Mouse (Mus musculus) embryonic facial prominence, embryonic 12.5 days (tissue): Measurements from ENCODE around the gene Sun5. TPM values are rescaled to one million over a fixed set of nuclear protein-coding genes. Genes with fewer than 3 reads are reported as not detected.
"Not testable (repeated sequence)": the region's sequence is repeated elsewhere in the genome, so short reads cannot be mapped to it uniquely, and the experiment has no call there.

Source experiments
- ATAC-seq: fragments of 200-750 bp; cut with Nextera tagmentation; 2 replicates; pipeline ENCODE4 v1.8.0; 2017; ENCODE audit not compliant: insufficient number of reproducible peaks, insufficient read depth, low FRiP score, low TSS enrichment
- H3K27ac ChIP-seq: fragments of 300-500 bp; sonication (generic); 2 replicates; pipeline ENCODE4 v1.5.1; 2016; ENCODE audit warnings: mild to moderate bottlenecking
- H3K27me3 ChIP-seq: fragments of 300-500 bp; sonication (generic); 2 replicates; pipeline ENCODE4 v1.6.1; 2016; ENCODE audit warnings: mild to moderate bottlenecking, moderate library complexity
- H3K36me3 ChIP-seq: fragments of 300-500 bp; sonication (generic); 2 replicates; pipeline ENCODE4 v1.6.1; 2016; ENCODE audit warnings: mild to moderate bottlenecking
- H3K4me1 ChIP-seq: fragments of 300-500 bp; sonication (generic); 2 replicates; pipeline ENCODE4 v1.6.1; 2016
- H3K4me2 ChIP-seq: fragments of 300-500 bp; sonication (generic); replicated peaks from 2 replicates; pipeline ENCODE4 v1.6.1; 2016; ENCODE audit warnings: mild to moderate bottlenecking, moderate library complexity
- H3K4me3 ChIP-seq: fragments of 300-500 bp; sonication (generic); 2 replicates; pipeline ENCODE4 v1.5.1; 2016; ENCODE audit warnings: mild to moderate bottlenecking
- H3K9ac ChIP-seq: fragments of 300-500 bp; sonication (generic); 2 replicates; pipeline ENCODE4 v1.6.1; 2016; ENCODE audit warnings: mild to moderate bottlenecking, moderate library complexity
- H3K9me3 ChIP-seq: fragments of 300-500 bp; sonication (generic); 2 replicates; pipeline ENCODE4 v1.6.1; 2016; ENCODE audit warnings: mild to moderate bottlenecking, moderate library complexity
- WGBS: fragments of 180-500 bp; shearing (Covaris S2); methylation state at CpG from one replicate; pipeline ENCODE4 v1.1.7; 2016; 5-methylcytosine and 5-hydroxymethylcytosine counted together
- polyA plus RNA-seq: library from polyadenylated mRNA; unstranded; fragments of >200 nt; fragmentation: Nextera tagmentation; extraction: Ambion mirVana; gene quantifications from 2 replicates; pipeline ENCODE4 v1.2.1, GENCODE M21; 2016

Gene Sun5
- polyA plus RNA-seq, 1 experiment from 2014 or later, result not detected

DNA sequence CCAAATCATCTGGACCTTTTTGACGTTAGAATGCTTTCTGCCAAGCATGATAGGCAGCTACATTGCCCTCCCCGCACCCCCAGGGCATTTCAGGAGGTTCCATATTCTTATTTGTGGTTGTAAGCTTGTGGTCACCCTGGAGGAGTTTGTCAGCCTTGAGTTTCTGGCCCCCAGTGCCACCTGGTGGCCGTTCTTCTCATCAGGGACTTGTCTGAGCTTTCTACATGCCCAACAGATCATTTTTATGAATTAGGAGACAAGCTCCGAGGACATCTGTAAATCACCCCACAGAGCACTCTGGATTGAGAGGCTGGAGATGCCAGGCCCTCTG, 19.9 kb downstream of the Sun5 start:
- 46% methylated on average over 4 of the region's 4 CpGs for WGBS
- Histone ChIP-seq H3K4me3 (no peak overlapping the region), H3K4me2 (no peak overlapping the region), H3K36me3 (no peaks in the 10 kb centered on the region), H3K4me1 (no peaks in the 10 kb centered on the region), H3K9me3 (no peaks in the 10 kb centered on the region), H3K27me3 (no peaks in the 10 kb centered on the region), H3K9ac (no peak overlapping the region), H3K27ac (no peak overlapping the region)
- no peak for ATAC-seq

DNA sequence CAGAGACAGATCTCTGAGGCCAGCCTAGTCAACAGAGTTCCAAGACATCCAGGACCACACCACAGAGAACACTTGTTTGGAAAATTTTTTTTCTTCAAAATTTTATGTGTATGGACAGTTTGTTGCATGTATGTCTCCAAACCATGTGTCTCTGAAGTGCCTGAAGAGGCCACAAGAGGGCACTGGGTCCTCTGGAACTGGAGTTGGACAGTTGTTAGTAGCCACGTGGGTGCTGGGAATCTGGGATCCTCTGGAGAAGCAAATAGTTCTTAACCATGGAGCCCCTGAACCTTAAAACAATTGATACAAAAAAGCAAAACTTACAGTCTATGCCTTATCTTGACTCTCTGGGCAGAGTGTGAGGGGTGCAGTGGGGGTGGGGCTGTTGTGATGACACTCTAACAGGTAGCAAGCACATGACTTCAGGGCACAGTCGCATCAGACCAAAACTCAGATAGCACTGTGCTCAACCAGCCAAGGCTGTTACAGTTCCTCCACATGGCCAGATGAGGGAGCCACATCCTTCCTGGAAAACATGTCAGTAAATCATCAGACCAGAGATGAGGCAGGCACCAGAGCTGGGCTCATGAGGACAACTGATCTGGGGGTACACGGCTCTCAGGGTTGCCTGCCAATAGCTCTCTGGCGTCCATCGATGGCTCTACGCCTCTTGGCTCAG, 20.4 kb downstream of the Sun5 start:
- Histone ChIP-seq H3K4me2 (no peak overlapping the region), H3K36me3 (no peaks in the 10 kb centered on the region), H3K4me3 (no peak overlapping the region), H3K4me1 (no peaks in the 10 kb centered on the region), H3K9ac (no peak overlapping the region), H3K27ac (no peak overlapping the region), H3K9me3 (no peaks in the 10 kb centered on the region), H3K27me3 (no peaks in the 10 kb centered on the region)
- WGBS, result 82% methylated on average over 6 of the region's 6 CpGs
- no peak for ATAC-seq

DNA sequence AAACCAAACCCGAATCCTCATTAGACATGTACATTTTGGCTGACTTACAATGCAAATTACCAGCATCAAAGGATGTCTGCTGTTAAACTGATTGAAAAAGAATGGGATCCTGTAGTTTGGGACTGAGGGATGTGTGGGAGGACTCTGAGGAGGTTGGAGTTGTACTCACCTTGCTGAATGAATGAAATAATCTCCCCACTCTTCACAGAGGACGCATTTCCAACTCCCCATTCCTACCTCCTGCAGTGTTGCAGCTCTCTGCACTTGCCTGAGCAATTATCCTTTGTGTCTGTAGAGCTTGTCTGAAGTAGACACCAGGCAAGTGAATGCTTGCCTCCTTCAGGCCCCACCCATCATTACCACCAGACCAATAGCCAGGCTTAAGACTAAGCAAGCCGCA, 22.5 kb downstream of the Sun5 start:
- H3K36me3 ChIP-seq, result no peaks in the 10 kb centered on the region
- no peaks in the 10 kb centered on the region for H3K4me1 ChIP-seq
- no peak overlapping the region for H3K9ac ChIP-seq
- 78% methylated on average over 3 of the region's 3 CpGs for WGBS
- no peak overlapping the region for H3K4me3 ChIP-seq
- H3K27ac ChIP-seq, result no peak overlapping the region
- H3K9me3 ChIP-seq, result no peaks in the 10 kb centered on the region
- no peak for ATAC-seq
- no peaks in the 10 kb centered on the region for H3K27me3 ChIP-seq
- no peak overlapping the region for H3K4me2 ChIP-seq

DNA sequence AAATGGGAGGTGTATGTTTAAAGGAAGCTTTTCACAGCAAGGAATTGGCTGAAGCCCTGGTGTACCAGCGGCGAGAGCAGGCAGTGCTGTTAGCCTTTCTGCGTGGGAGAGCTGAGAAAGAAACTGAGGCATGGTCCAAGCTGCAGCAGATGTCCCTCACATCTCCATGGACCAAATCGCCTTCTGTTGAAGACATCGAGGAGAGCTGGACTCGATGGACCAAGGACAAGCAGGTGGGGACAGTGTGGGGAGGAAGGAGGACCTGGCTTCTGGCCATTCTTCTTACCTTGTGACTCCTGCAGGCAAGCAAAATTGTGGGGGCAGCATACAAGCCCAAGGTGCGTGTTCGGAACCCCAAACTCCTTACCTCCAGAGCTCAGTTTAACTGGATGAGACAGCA, 28.0 kb downstream of the Sun5 start:
- Histone ChIP-seq H3K36me3 (no peaks in the 10 kb centered on the region), H3K27me3 (no peaks in the 10 kb centered on the region), H3K9me3 (no peaks in the 10 kb centered on the region), H3K27ac (no peak overlapping the region), H3K9ac (no peak overlapping the region), H3K4me3 (no peak overlapping the region), H3K4me1 (no peaks in the 10 kb centered on the region), H3K4me2 (no peak overlapping the region)
- no peak for ATAC-seq
- WGBS, result 85% methylated on average over 8 of the region's 8 CpGs

DNA sequence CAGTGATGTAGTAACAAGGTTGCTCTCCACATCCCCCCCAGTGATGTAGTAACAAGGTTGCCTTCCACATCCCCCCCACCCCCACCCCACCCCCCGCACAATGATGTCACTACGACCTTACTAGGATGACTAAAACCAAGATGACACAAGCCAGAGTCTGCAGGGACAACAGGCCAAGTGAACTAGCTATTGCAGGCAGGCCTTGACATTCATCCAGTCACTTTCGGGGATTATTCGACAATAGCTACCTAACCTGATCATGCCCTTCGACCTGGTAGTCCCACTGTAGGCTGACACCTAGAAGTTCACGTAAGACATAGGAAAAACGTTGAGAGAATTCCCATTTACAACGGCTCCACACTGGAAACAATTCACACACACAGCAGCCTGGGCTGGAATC, 37.6 kb downstream of the Sun5 start:
- no peak overlapping the region for H3K27ac ChIP-seq
- no peaks in the 10 kb centered on the region for H3K9me3 ChIP-seq
- H3K4me3 ChIP-seq, result no peak overlapping the region
- ATAC-seq, result no peak
- no peaks in the 10 kb centered on the region for H3K27me3 ChIP-seq
- no peaks in the 10 kb centered on the region for H3K36me3 ChIP-seq
- no peak overlapping the region for H3K4me2 ChIP-seq
- H3K9ac ChIP-seq, result no peak overlapping the region
- 84% methylated on average over 8 of the region's 8 CpGs for WGBS
- no peaks in the 10 kb centered on the region for H3K4me1 ChIP-seq

DNA sequence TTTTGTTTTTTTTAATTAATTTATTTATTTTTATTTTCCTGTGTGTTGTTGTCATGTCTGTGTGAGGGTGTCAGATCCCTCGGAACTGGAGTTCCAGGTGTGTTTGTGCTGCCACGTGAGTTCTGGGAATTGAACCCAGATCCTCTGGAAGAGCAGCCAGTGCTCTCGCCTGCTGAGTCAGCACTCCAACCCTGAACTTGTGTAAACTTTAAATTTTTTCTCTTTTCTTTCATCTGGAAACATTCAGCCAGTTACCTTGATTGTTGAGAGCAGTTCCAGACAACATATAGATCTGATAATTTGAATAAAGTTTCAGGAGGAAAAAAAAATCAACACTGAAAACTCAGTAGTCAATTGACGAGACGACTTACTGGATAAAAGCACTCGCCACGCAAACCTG, 42.2 kb downstream of the Sun5 start:
- 68% methylated on average over 7 of the region's 7 CpGs for WGBS
- H3K4me3 ChIP-seq, result no peak overlapping the region
- H3K27me3 ChIP-seq, result no peaks in the 10 kb centered on the region
- H3K9me3 ChIP-seq, result no peaks in the 10 kb centered on the region
- no peaks in the 10 kb centered on the region for H3K4me1 ChIP-seq
- no peak overlapping the region for H3K9ac ChIP-seq
- ATAC-seq, result no peak
- no peak overlapping the region for H3K4me2 ChIP-seq
- H3K27ac ChIP-seq, result no peak overlapping the region
- no peaks in the 10 kb centered on the region for H3K36me3 ChIP-seq

DNA sequence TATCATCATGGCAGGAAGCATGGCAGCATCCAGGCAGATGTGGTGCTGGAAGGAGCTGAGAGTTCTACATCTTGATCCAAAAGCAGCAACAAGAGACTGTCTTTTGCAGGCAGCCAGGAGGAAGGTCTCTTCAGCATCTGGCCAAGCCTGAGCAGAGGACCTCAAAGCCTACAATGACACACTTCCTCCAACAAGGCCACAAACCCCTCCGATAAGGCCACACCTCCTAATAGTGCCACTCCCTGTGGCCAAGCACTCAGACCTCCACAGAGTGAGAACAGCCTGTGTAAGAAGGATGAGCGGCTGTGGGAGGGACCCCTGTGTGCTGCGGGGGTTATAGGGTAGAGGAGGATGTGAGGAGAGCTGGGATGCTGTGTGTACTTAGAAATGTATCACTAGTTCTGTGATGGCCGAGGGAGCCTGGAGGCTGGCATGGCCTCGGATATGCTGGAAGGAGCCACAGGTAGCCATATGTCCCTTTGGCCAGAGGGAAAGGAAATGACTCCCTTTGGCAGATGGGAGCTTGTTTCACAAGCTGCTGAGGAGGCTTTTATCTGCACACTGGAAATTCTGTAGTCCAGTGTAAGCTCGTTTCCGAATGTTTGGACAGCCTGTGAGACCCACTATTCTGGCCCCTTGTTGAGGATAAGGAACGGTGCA, 43.6 kb downstream of the Sun5 start:
- no peaks in the 10 kb centered on the region for H3K36me3 ChIP-seq
- no peaks in the 10 kb centered on the region for H3K4me1 ChIP-seq
- no peaks in the 10 kb centered on the region for H3K9me3 ChIP-seq
- WGBS, result 87% methylated on average over 8 of the region's 8 CpGs
- no peak overlapping the region for H3K27ac ChIP-seq
- H3K27me3 ChIP-seq, result no peaks in the 10 kb centered on the region
- ATAC-seq, result no peak
- no peak overlapping the region for H3K9ac ChIP-seq
- H3K4me2 ChIP-seq, result no peak overlapping the region
- H3K4me3 ChIP-seq, result no peak overlapping the region

DNA sequence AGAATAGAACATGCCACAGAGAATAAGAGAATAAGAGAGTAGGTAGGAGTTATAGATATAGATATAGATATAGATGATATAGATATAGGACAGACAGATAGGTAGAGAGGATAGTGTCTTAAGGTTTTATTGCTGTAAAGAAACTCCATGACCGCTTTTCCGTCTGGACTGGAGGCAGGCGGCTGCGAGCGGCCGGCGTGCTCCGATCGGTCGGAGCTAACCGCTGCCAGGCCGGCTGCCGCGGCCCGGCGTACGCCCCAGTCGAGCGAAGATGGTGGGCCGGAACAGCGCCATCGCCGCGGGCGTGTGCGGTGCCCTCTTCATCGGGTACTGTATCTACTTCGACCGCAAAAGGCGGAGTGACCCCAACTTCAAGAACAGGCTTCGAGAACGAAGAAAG, 45.0 kb downstream of the Sun5 start:
- H3K4me2 ChIP-seq, H3K9me3 ChIP-seq, ATAC-seq, H3K27ac ChIP-seq, H3K27me3 ChIP-seq, H3K36me3 ChIP-seq, H3K9ac ChIP-seq, H3K4me1 ChIP-seq, H3K4me3 ChIP-seq: not testable (repeated sequence)
- WGBS, result 58% methylated on average over 32 of the region's 32 CpGs

DNA sequence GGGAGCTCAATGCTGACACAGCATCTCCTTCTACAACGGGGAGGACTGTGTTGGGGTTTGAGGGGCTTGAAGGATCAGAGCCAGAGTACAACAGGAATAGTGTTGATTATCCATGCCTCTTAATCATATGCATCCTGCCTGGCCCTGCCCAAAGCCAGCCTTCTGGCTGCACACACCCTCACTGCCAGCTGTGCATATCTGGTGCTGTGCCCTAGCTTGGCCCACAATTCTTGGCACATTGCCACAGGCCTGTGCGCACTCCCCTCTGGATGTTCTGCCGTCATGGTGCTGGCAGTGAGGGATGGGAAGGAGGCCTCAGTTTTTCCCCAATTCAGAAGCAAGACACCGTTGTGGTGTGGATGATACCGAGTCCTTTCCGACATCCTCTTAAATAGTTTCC, 46.3 kb downstream of the Sun5 start:
- H3K27ac ChIP-seq, result no peak overlapping the region
- H3K4me3 ChIP-seq, result no peak overlapping the region
- no peaks in the 10 kb centered on the region for H3K27me3 ChIP-seq
- H3K4me1 ChIP-seq, result no peaks in the 10 kb centered on the region
- ATAC-seq, result no peak
- no peak overlapping the region for H3K9ac ChIP-seq
- 78% methylated on average over 6 of the region's 6 CpGs for WGBS
- H3K4me2 ChIP-seq, result no peak overlapping the region
- H3K36me3 ChIP-seq, result no peaks in the 10 kb centered on the region
- H3K9me3 ChIP-seq, result no peaks in the 10 kb centered on the region

DNA sequence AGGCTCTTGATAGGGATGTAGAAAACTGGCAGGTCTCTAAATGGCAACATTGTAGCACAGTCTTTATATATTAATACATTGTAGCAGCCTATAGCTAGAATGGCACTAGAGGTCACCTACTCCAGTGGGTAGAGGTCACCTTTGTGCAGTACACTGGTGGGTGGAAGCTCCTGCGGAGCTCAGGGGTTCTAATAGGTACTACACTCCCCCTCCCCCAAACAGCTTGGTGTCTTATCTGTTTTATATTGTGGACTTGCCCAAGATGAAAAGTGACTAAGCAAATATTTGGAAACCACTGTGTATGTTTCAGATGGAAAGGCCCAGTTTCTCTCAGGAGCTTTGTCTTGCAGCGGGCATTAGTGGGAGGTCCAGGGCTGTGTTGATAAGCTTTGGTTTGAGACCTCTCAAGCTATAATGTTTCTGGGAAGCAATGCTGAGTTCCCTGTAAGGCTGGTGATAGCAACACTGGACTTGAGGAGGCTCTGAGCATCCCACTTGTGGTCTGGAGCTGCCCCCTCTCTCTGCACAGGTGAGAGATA, 48.8 kb downstream of the Sun5 start:
- 89% methylated on average over 2 of the region's 2 CpGs for WGBS
- ATAC-seq, result no peak

DNA sequence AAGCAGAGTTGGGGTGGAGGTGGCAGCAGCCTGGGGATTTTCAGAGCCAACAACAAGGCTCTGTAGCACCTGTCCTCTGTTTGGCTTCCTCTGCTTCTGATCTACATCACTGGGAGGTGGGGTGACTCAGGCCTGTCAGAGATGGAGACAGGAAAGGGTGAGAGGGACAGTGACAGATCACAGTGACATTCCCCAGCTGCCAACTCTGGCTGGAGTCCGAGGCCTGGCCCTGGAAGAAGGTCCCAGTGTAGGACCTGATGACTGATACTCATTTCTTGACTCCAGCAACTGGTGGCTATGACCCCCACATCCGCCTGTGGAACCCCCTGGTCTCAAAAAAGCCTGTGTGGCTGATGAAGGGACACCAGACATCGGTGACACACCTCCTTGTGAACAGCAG, 61.0 kb downstream of the Sun5 start:
- Histone ChIP-seq H3K9me3 (no peaks in the 10 kb centered on the region), H3K4me1 (no peaks in the 10 kb centered on the region), H3K9ac (no peak overlapping the region), H3K36me3 (no peaks in the 10 kb centered on the region), H3K4me3 (no peak overlapping the region), H3K27ac (no peak overlapping the region), H3K27me3 (no peaks in the 10 kb centered on the region), H3K4me2 (no peak overlapping the region)
- no peak for ATAC-seq
- 64% methylated on average over 3 of the region's 3 CpGs for WGBS

More for the DNA sequence above, 48.8 kb downstream of the Sun5 start:
- Histone ChIP-seq H3K4me3 (no peak overlapping the region), H3K9ac (no peak overlapping the region), H3K36me3 (no peaks in the 10 kb centered on the region), H3K4me2 (no peak overlapping the region), H3K27me3 (no peaks in the 10 kb centered on the region), H3K27ac (no peak overlapping the region), H3K4me1 (no peaks in the 10 kb centered on the region), H3K9me3 (no peaks in the 10 kb centered on the region)

DNA sequence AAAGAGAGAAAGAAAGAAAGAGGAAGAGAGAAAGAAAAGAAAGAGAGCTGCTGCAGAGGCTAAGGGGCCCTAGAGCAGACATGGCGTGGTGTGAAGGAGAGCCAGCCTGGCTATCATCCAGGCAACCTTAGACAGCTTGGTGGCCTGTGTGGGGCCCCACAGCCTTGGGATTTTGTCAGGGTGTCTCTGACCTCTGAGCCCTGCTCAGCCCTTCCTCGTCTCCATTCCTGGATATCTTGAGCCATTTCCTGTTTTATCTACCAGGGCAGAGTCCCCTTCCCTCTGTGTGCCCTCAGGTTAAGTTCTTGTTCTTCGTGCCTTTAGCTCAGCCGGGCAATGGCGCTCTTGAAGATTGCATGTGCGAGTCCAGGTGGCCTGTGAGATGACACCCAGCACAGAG, 62.0 kb downstream of the Sun5 start:
- Histone ChIP-seq H3K4me3 (no peak overlapping the region), H3K4me2 (no peak overlapping the region), H3K9ac (no peak overlapping the region), H3K27me3 (no peaks in the 10 kb centered on the region), H3K4me1 (no peaks in the 10 kb centered on the region), H3K36me3 (no peaks in the 10 kb centered on the region), H3K27ac (no peak overlapping the region), H3K9me3 (no peaks in the 10 kb centered on the region)
- WGBS, result 67% methylated on average over 6 of the region's 6 CpGs
- no peak for ATAC-seq
